Mouse (Mus musculus) mouse trophoblast stem cell (cell line): ENCODE results near the gene Olfr1310.
"Not testable (repeated sequence)": the region's sequence is repeated elsewhere in the genome, so short reads cannot be mapped to it uniquely, and the experiment has no call there.

Experiments used
- in situ Hi-C, 2 experiments: fragments of 300-500 bp; cut with MseI, MboI; formaldehyde crosslinking; loops; 2 replicates in 1 of 2; 3 replicates in 1 of 2; pipeline ENCODE4 v1.15.1; 2025

Gene Olfr1310

GRCm38 (mm10) chr2:112012608-112013007 lies at the start of gene Olfr1310:
Gene Olfr1310 (minus strand): TSS chr2:112012708.
- in situ Hi-C loops = no loop called here

DNA sequence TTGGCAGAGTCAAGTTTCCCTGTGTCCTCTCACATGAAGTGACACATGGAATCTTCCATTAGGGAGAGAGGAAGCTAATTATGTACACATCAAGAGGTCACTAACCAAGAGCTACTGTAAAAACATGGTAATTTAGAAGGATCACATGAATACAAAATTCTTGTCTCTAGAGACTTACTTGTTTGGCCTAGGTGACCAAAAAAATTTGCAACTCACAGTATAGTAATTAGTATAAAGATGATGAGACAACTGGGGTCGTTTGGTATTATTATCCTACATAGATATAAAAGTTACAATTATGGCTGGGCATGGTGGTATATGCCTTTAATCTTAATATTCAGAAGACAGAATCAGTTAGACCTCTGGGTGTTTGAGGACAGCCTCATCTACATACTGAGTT lies 37.6 kb upstream of the Olfr1310 start, which contains the start of gene Olfr1312:
TSS of gene Olfr1312 (minus strand) at position 101 of the 400 bp plus-strand sequence.
- in situ Hi-C loops = no loop called here

GRCm38 (mm10) chr2:112026971-112027370 lies 14.5 kb upstream of the Olfr1310 start:
- in situ Hi-C loops = not testable (repeated sequence)

GRCm38 (mm10) chr2:112024312-112024711 lies 11.8 kb upstream of the Olfr1310 start, which contains the start of gene Olfr1311:
Gene Olfr1311 (minus strand): TSS chr2:112024412.
- in situ Hi-C loops = no loop called here

DNA sequence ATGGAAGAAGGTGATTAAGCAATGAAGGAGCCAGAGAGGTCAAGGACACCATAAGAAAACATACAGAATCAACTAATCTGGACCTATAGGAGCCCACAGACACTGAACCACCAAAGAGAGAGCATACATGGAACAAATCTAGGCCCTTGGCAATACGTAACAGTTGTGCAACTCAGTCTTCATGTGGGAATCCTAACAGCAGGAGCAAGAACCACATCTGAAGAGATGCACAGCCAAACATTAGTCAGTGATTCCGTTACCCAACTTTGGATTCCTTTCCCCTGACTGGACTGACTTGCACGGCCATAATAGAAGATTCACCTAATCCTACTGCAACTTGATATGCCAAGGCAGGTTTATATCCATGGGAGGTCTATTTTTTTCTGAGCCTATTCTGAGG lies 2.4 kb upstream of the Olfr1310 start:
- in situ Hi-C loops = no loop called here

DNA sequence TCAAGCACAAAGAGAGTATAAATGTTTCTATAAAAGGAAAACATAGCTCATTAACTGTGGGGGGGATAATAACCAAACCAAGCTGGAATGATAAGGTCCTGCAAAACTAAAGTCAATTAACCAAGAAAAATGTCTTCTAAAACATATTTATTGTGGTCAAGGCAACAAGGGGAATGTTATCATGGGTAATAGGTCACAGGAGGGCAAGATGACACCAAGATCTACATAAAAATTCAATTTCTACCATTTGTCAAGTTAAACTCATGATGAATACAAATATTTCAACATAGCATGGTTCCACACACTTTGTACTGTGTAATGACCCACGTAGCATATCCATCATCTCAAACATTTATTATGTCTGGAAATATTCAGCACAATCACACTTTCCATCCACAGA lies 22.3 kb downstream of the Olfr1310 start, which contains the start of gene Olfr1309:
TSS of gene Olfr1309 (minus strand) at position 101 of the 400 bp plus-strand sequence.
- in situ Hi-C loops = no loop called here

- in situ Hi-C loops = no loop called here
Measured at GRCm38 (mm10) chr2:111964844-111965243, 47.7 kb downstream of the Olfr1310 start, which contains the start of gene Olfr1308. Gene Olfr1308 (minus strand): TSS chr2:111964944.
